Mouse (Mus musculus) layer of hippocampus, adult 9-11 months (tissue): ENCODE measurements around the gene Hint1.
A peak's percentile ranks its signal among the peaks of the same experiment; 100 is the strongest.
"Not testable (repeated sequence)": the region's sequence is repeated elsewhere in the genome, so short reads cannot be mapped to it uniquely, and the experiment has no call there.

Source experiments
- DNase-seq: peaks from one replicate; pipeline ENCODE4 v3.0.0; 2022

Gene Hint1

DNA sequence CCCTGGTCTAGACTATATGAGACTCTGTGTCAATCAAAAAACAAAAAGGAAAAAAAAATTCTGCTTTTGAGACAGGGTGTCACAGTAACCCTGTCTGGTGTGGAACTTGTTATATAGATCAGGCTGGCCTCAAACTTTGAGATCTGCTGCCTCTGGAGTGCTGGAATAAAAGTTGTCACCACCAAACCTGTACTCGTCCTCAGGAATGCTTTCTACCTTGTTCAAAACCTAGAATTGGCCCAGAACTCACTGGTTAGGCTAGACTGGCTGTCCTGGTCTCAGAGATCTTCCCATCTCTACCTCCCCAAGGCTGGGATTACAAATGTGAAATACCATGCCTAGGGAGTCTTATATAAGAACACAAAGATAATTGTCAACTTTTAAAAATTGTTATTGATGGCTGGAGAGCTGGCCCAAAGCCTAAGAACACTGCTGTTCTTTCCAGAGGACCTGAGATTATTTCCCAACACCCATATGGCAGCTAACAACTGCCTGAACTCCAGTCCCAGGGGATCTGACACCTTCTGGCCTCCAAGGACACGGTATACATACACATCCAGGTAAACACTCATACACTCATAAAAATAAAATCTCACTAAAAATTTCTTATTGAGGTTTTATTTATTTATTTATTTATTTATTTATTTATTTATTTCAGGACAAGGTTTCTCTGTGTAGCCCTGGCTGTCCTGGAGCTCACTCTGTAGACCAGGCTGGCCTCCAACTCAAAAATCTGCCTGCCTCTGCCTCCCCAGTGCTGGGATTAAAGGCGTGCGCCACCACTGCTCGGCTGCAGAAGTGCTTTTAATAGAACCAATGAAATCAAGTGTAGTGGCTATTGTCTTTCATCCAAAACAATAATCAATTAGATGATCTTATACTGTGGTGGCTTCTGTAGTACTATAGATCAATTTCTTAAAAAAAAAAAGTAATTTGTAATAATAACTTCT lies 4.4 kb upstream of the Hint1 start:
- no peak for DNase-seq

DNA sequence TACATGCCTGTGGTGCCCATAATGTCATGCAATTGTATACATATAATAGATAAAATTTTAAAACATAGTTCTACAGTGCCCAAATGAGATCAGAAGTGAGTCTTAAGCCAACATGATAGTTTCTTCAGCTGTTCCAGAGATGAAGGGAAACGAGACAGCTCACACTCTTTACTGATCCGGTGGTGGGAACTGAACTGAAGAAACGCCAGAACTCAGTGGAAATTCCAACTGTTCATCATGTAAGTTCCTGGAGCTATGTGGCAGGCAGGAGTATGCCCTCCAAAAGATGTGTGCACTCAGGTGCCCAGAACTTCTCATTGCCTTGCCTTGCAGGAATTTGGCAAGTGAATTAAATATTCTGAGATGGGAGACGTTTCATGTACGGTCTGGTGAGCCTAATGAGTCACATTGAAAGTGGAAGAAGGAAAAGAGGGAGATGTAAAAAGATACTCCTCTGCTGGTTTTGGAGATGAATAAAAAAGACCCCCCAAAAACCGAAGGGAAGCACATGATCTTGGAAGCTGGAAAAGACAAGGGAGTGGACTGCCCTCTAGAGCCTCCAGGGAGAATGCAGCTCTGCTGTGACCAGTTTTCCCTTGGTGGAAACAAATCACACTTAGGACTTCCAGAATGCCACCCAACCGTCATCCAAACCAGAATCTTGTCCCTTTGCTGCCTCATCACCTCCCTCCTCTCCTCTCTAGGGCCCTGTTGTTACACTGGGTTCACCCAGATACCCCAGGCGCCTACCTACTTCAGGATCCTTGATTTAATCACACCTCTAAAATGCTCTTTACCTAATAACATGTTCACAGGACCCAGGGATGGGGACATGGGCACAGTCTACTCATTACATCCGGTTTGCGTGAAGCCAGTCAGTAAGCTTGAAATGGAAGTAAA lies 3.3 kb upstream of the Hint1 start:
- peak; percentile 37 for DNase-seq

DNA sequence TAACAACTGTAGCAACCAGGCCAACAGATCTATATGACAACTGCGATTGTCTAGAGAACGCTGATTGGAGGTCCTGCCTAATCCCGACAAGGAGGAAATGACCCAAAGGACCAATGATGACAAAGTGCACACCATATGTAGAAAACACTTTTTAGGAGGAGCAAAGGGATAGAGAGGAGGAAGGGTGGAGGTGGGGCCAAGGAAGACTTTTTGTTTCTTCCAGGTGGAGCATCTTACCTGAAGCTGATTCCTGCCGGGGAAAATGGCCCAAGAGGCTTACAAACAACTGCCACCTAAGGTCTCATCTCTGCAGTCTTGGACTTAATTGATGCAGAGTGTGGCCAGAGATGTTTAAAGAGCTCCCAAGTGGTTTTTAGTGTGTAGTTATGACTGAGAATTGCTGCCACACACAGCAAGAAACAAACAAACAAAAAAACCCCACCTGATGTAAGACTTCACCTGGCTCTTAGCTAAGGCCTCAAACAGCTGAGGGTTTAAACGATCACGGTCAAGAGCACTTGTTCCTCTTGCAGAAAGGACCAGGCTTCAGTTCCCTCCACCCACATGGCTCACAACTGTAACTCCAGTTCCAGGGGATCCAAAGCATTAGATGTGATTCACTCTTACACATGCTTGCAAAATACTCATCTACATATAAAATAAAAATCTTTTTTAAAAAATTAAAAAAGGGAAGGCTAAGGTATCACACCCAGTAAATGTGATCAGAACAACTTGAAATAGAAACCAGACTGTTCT lies 675 bp upstream of the Hint1 start:
- no peak for DNase-seq

- no peak for DNase-seq
Observed at GRCm38 (mm10) chr11:54867049-54867385, 834 bp downstream of the Hint1 start.

DNA sequence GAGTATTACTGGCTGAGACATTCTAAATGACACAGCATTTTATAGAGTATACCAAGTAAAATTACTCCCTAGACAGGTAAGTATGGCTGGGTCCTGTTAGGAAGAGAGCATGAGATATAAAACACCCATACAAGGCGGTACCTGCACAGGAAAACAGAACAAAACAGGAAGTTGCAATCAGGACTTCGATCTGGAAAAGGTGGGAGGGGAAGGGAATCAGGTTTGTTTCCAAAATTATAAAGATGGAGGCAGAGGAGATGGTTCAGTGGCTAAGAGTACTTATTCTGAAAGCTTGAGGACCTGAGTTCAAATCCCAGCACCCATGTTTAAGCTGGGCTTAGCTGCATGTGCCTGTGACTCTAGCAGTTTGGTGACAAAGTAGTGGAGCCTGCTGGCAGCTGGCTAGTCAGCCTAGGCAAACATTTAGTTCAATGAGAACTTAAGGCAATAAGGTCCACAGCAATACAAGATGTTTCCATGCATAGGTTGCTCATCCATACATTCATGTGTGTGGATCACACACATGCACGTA lies 1.8 kb downstream of the Hint1 start:
- no peak for DNase-seq

DNA sequence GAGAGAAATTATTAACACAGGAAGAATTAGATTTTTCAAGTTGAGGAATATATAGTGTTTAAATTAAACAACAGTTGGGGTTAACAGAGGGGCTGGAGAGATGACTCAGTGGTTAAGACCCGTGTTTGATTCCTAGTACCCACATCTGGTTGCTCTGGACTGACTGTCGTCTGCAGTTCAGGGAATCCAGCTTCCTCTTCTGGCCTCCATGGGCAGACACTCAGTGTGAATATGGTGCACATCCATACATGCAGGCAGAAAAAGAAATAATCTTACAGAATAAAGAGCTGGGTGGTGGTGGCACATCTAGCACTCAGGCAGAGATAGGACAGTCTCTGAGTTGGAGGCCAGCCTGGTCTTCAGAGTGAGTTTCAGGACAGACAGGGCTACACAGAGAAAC lies 2.3 kb downstream of the Hint1 start:
- DNase-seq, result no peak

DNA sequence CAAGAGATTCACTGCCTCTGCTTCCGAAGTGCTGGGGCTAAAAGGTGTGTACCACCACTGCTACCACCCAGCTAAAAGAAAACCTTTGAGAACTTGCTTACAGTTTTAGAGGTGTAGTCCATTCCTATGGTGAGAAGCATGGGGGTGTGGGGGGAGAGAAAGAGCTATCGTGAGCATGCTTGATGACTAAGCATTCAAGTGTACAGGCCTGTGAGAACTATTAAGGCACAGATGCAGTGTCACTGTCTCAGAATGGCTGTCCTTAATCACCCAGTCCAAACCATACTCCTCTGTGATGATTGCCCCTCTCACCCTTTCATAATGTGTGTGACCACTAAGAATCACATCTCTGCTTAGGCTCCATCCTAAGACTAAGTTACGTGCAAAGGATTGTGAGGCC lies 3.1 kb downstream of the Hint1 start:
- no peak for DNase-seq

DNA sequence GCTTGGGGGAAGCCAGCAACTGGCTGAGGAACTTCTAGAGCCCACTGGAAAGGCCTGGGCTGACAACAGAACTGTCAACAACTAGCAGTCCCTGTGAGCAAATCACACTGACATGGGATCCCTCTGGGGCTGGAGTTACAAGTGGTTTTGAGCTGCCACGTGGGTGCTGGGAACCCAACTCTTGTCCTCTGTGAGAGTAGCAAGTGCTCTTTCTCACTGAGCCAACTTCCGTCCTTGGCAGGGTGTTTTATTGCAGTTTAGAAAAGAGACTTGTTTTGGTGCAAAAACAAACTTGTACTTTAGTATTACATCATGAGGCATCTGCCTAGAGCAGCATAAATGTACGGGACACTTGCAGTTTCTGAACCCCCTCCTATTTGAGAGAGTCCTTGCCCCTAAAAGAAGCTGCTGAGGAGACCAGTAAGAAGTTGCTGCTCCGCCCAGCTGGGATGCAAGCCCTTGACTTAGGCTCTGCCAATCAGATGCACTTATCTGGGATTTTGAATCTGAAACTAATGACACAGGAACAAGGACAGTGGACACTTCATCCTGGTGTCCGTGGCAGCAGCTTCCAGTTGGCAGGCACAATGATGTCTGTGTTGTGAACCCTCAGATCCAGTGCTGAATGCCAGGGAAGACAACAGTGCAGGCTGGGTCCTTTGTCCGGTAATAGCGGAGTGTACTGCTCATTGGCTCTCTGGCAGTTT lies 5.8 kb downstream of the Hint1 start:
- peak; percentile 71 for DNase-seq

DNA sequence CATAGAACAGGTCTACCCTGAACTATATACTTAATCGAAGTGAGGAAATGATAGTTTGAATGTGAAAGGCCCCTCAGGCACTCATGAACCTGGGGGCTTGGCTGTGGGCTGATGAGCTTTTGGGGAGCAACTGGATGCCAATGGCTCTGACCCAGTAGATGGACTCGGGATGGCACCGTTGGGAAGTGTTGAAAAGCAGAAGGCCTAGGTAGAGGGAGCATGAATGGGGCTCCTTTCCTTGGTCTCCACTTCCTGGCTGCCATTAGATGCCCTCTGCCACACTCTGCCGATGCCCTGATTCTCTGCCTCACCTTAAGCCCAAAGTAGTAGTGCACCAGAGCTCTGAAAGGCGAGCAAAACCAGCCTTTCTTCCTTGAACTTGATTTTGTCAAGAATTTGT lies 9.8 kb downstream of the Hint1 start:
- no peak for DNase-seq

GRCm38 (mm10) chr11:54878893-54879292 lies 12.7 kb downstream of the Hint1 start:
- no peak for DNase-seq

GRCm38 (mm10) chr11:54879434-54879833 lies 13.3 kb downstream of the Hint1 start:
- DNase-seq, result no peak

GRCm38 (mm10) chr11:54879922-54880321 lies 13.7 kb downstream of the Hint1 start:
- no peak for DNase-seq

- no peak for DNase-seq
Observed at GRCm38 (mm10) chr11:54881051-54881474, 14.9 kb downstream of the Hint1 start.

DNA sequence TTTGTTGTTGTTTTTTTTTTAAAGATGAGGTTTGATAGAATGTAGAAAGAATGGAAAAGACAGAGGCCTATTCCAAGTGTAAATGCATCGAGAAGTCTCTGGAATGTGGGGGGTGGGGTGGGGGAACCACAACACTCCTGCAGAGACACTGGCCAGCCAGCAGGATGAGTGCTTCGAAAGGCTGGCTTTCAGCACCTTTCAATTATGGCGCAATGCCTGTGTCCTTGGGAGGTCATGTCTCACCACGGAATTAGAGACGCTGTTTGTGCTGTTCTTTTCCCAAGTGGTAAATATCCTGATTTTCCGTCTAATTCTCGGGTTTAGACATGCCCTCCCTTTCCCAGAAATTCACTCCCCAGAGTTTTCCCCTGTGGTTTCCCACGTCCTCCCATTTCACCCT lies 16.5 kb downstream of the Hint1 start:
- no peak for DNase-seq

- DNase-seq, result no peak
Observed at GRCm38 (mm10) chr11:54884197-54884828, 18.1 kb downstream of the Hint1 start.

- peak; percentile 61 for DNase-seq
Observed at GRCm38 (mm10) chr11:54884937-54885336, 18.8 kb downstream of the Hint1 start.

GRCm38 (mm10) chr11:54885406-54885805 lies 19.2 kb downstream of the Hint1 start:
- no peak for DNase-seq

DNA sequence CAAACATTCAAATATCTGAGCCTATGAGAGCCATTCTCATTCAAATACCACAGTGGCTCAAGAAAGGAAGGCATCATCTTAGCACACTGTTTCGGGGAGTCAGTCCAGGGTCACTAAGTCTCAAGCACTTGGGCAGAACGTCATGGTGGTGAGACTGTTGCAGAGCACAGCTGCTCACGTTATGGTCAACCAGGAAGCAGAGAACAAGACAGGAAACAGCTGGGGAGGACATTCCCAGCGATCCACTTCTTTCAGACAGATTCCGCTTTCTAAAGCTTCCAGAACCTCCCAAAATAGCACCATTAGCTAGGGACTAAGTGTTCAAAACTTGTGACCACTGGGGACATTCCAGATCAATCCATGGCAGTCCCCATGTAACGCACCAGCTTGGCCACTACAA lies 21.7 kb downstream of the Hint1 start:
- DNase-seq, result no peak

DNA sequence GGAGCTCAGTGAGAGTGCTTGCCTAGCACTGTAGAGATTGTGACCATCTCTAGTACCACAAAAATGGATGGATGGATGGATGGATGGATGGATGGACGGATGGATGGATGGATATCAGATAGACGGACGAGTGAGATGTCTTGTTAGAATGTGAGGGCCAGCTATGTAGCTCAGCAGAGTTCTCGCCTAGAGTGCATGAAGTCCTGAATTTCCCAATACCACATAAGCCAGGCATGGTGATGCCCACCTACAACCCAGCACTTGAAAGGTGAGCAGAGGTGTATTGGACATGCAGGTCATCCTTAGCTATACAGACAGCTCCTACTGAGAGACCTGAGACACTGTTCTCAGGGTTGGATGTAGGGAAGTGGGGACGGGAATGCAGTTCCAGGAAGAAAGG lies 25.2 kb downstream of the Hint1 start:
- DNase-seq, result no peak

- no peak for DNase-seq
Observed at GRCm38 (mm10) chr11:54892091-54892490, 25.9 kb downstream of the Hint1 start.

GRCm38 (mm10) chr11:54894589-54894988 lies 28.4 kb downstream of the Hint1 start:
- DNase-seq, result no peak

DNA sequence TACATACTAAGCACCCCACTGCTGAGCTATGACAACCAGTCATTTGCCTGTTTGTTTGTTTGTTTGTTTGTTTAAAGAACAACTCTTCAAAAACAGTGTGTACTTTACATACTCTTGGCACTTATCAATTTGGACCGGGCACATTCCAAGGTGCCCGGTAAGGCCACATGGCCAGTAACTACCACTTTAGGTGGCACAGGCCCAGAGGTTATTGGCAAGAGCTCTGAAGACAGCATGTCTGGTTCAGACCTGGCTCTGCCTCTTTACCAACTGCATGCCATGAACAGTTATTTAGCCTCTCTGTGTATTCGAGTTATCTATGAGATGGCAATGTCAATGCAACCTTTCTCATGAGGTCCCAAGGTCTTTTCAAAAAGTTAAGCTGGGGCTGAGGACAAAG lies 30.5 kb downstream of the Hint1 start:
- not testable (repeated sequence) for DNase-seq
